Mouse (Mus musculus) heart, postnatal 14 days (tissue): ENCODE data around the gene Csrnp1. TPM values are rescaled to one million over a fixed set of nuclear protein-coding genes. Genes with fewer than 3 reads are reported as not detected.

Experiments
- total RNA-seq, 2 experiments: library from RNA; stranded (reverse); gene quantifications; 2 replicates each; pipeline ENCODE4 v1.2.3; 2021

Csrnp1 gene
- total RNA-seq, 2 experiments from 2014 or later, result 15.8 to 21.4 TPM

Other genes with a start within 250 kb of the Csrnp1 start
- under 1 TPM; 0.05 to 0.07 TPM for gene Scn11a, start 159.2 kb downstream of the Csrnp1 start, total RNA-seq
- gene Wdr48, start 89.8 kb downstream of the Csrnp1 start, total RNA-seq, result 10 to 100 TPM; 28.9 to 29.6 TPM
- gene Gorasp1, start 47.1 kb downstream of the Csrnp1 start, total RNA-seq, result 10 to 100 TPM; 21.4 to 22.8 TPM
- under 1 TPM in 1 of 2 experiments, not detected in 1; 0.26 TPM for gene Ttc21a, start 47.1 kb downstream of the Csrnp1 start, total RNA-seq
- gene Xirp1, start 38.9 kb upstream of the Csrnp1 start, total RNA-seq, result 100 to 1,000 TPM; 105 to 114 TPM
- 1 to 10 TPM; 3.4 TPM for gene Cx3cr1, start 85.2 kb upstream of the Csrnp1 start, total RNA-seq
- under 1 TPM in 1 of 2 experiments, not detected in 1; 0.44 TPM for gene Ccr8, start 107.5 kb upstream of the Csrnp1 start, total RNA-seq
- gene Slc25a38, start 125.7 kb upstream of the Csrnp1 start, total RNA-seq, result 10 to 100 TPM; 12.3 to 14.0 TPM
- gene Rpsa, start 143.0 kb upstream of the Csrnp1 start, total RNA-seq, result 100 to 1,000 TPM; 475 to 558 TPM
- gene Mobp, start 165.0 kb upstream of the Csrnp1 start, total RNA-seq, result not detected